Mouse (Mus musculus): ENCODE results near the gene Unc5cl.

Unc5cl gene

GRCm38 (mm10) chr17:48454688-48455087 lies at the start of gene Unc5cl:
TSS of gene Unc5cl (plus strand) at chr17:48454901.
- DNase-seq (ENCODE audit: low spot score in 2 of 2) = peak in 1 of 2 experiments; percentile 36

DNA sequence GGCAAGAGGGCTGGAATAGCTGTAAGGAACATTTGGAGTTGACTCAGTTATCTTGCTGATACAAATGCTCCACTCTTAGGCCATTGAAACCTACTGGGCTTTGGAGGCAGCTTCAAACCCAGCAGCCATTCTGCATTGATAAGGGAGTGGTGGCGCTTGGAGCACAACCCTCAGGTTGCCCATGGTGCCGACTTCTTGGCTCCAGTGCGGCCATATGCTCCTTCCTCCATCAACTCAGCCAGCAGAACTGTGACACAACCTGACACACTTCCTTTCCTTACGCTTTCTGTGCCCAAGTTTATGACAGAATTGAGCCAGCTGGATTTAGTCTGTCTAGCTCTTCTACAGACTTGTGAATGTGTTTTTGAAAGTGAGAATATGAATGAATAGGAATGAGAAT lies 47.5 kb upstream of the Unc5cl start:
- peak; percentile 45 to 70 for DNase-seq (ENCODE audit: low spot score in 2 of 2)

- no peak for DNase-seq (ENCODE audit: low spot score in 2 of 2)
Measured at GRCm38 (mm10) chr17:48407910-48408525, 46.7 kb upstream of the Unc5cl start.

DNA sequence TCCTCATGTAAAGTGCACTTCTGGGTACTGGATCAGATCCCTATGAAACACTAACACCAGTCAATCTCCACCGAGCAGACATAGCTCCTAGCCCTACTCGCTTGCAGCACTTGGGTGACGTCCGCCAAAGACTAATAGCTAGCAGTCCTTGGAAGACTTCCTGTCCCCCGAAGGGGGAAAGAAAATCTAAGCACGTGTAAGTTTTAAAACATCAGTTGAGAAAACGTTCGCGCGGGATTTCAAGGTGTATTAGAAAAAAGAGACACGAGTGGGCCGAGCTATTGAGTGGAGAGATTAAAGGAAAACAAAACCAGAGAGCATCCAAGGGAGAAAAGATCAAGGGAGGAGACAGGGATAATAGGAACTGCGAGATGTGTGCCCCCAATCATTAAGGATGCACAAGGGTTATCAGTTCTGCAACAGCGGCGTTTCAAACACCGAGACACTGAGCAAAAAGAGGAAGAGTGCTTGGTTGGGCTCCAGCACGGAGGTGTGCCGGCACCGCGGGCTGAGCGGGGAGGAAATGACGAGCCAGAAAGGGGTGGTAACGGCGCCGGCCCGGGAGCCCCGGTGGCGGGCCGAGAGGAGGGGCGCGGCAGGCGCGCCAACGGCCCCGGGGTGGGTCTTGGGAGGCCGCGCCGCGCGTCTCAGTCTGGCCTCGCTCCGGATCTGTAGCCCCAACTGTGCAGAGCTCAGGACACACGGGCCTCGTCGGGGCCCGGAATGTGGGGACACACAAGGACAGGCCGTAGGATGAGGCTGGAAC lies 46.0 kb upstream of the Unc5cl start:
- DNase-seq (ENCODE audit: low spot score in 2 of 2) = peak; percentile 87 to 94

- DNase-seq (ENCODE audit: low spot score in 2 of 2) = peak; percentile 100
Measured at GRCm38 (mm10) chr17:48409380-48410298, 45.1 kb upstream of the Unc5cl start, which contains the start of the genes Nfya and Oard1. TSS of gene Nfya (minus strand) at chr17:48409906. TSS of gene Oard1 (plus strand) at chr17:48410014.

DNA sequence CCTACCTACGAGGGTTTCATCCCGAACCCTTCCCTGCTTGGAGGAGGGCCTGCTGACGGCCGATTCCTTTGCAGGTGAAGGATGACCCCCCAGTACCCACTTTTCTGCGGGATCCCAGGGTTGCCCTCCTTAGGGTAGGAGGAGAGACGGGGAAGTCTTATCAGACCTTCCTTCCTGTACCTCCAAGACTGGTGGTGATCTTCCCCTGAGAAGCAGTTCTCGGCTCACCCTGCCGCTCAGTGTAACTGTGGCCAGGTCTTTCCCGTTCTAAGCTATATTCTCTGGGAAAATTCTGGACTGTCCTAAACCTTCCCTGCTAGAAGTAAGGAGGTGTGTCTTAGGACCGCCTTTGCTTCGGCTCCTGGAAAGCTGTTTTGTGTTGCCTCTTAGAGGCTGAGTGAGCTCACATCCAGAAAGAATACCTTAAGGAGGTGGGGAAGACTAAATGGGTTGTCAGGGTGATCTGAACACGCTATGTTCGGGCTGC lies 44.4 kb upstream of the Unc5cl start:
- no peak for DNase-seq (ENCODE audit: low spot score in 2 of 2)

DNA sequence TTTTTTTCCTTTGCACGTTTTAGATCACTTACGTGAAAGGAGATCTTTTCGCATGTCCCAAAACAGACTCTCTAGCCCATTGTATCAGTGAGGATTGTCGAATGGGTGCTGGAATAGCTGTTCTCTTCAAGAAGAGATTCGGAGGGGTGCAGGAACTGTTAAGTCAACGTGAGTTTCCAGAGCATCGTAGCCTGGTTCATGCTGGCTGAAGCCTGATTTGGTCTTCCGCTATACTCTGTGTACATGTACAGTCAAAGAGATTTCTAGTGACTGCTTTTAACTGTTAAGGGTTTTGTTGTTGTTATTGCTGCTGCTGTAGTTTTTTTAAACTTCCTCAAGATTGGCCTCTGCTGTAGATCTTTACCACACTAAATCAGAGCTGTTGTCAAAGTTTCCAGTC lies 43.5 kb upstream of the Unc5cl start:
- DNase-seq (ENCODE audit: low spot score in 2 of 2) = no peak

DNA sequence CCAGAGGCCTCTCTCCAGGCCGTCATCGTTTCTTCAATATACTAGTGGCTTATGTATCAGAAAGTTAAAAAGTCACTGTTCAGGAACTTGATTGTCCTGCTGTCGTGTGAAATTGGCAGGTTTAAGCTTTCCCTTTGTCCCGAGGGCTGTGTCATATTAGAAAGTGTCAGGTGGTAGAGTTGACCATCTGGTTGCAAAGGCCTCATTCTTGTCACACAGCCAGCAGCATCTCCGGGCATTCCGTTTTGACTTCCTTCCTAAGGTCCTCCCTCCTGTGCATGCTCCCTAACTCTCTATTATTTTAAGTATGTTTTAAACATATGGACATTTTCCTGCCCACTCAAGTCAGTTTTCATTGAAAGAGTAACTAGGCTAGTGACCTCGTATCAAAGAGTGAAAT lies 38.7 kb upstream of the Unc5cl start:
- no peak for DNase-seq (ENCODE audit: low spot score in 2 of 2)

- DNase-seq (ENCODE audit: low spot score in 2 of 2) = peak; percentile 66 to 84
Measured at GRCm38 (mm10) chr17:48416425-48417195, 38.1 kb upstream of the Unc5cl start.

GRCm38 (mm10) chr17:48417521-48417920 lies 37.2 kb upstream of the Unc5cl start:
- DNase-seq (ENCODE audit: low spot score in 2 of 2) = no peak

GRCm38 (mm10) chr17:48418174-48418573 lies 36.5 kb upstream of the Unc5cl start:
- DNase-seq (ENCODE audit: low spot score in 2 of 2) = peak in 1 of 2 experiments; percentile 23

GRCm38 (mm10) chr17:48418781-48419180 lies 35.9 kb upstream of the Unc5cl start:
- DNase-seq (ENCODE audit: low spot score in 2 of 2) = no peak

GRCm38 (mm10) chr17:48419571-48419970 lies 35.1 kb upstream of the Unc5cl start:
- DNase-seq (ENCODE audit: low spot score in 2 of 2) = no peak

DNA sequence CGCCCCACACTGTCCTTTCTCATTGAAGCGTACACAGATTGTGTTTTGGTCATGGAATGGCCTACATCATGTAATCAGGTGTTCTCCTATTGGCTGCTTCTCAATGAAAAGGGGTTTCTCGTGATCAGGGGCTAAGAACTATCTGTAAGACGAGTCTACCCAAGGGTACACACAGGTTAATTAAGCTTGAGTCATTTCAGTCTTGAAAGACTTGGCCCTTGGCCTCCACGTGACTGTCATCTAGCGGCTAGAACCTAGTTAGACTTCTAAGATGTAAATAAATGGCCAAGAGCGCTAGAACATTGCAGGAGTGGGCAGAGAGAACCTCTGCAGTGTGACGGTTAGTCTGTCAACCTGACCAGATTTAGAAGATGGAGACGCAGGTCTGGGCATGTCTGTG lies 30.5 kb upstream of the Unc5cl start:
- DNase-seq (ENCODE audit: low spot score in 2 of 2) = no peak

- peak in 1 of 2 experiments; percentile 58 for DNase-seq (ENCODE audit: low spot score in 2 of 2)
Measured at GRCm38 (mm10) chr17:48425823-48426612, 28.7 kb upstream of the Unc5cl start.

GRCm38 (mm10) chr17:48426991-48427750 lies 27.5 kb upstream of the Unc5cl start:
- no peak for DNase-seq (ENCODE audit: low spot score in 2 of 2)

DNA sequence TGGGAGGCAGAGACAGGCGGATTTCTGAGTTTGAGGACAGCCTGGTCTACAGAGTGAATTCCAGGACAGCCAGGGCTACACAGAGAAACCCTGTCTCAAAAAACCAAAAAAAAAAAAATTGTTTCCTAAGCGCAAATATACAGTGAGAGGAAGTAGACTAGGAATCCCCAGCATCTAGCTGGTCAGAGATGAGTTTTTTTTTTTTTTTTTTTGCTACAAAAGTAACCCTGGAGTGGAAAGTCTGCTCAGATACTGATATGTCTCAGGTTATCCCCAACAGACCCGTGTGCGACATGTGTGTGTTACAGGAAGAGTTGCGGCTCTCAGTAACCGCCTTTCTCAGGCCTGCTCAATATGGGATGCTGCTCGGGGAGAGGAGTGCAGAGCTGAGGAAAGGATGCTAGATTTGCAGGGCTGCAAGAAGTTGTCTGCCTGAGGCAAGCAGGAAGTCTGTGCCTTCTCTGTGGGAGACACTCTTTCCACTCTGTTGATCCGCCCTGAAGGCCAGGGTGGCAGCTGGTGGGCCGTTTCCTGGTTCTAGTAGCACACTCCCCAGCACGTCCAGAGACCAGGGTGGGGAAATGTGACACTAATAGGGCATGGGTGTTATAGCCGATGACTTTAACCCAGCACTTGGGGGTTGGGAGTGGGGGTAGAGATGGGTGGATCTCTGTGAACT lies 26.7 kb upstream of the Unc5cl start:
- DNase-seq (ENCODE audit: low spot score in 2 of 2) = peak; percentile 43 to 76

DNA sequence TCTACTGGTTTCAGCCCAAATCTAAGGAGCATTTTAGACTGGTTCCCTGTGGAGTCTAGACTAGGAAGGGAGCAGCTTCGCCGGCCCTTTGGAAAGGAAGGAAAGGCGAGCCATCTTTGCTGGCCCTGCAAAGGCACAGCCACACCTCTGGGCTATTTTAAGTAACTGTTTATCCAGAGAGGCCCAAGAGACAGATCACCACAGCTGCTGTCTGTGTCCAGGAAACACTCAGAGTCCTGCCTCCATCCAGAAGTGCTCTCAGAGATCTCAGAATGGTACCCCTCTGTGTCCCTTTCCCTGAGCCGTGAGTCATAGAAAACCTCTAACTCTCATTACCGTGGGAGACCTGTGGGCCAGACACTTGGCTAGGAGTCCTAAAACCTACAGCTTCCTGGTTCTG lies 24.3 kb upstream of the Unc5cl start:
- no peak for DNase-seq (ENCODE audit: low spot score in 2 of 2)

GRCm38 (mm10) chr17:48431054-48431453 lies 23.6 kb upstream of the Unc5cl start:
- no peak for DNase-seq (ENCODE audit: low spot score in 2 of 2)
